In genomic region chr15:93953548-93953947, GRCm38 (mm10) we compare ENCODE assay signal across 27 mouse cellular contexts.
DNase-seq lines count a peak whose midpoint lies in the region; ATAC-seq and TF ChIP-seq lines count a peak whose summit lies in the region.
"Had no signal": no experiment of that assay in that cellular context is flagged by ENCODE, and none has a peak within 500 bp of the region (broad histone marks: within the 10 kb centered on the region; RNA-seq: fewer than 3 reads in every experiment).

No protein-coding gene starts in this region.

- TF ChIP-seq POLR2A in MEL (IDR thresholded peaks at IDR 0.05; ENCODE audit: control insufficient read depth in 1 of 2, insufficient read depth in 1 of 2, low read depth in 1 of 2, low read length in 2 of 2, poor library complexity in 1 of 2): no peak

- H3K4me2 ChIP-seq in intestine, postnatal 0 days (replicated peaks; ENCODE audit: low read depth): no peak overlapping the region
- no peak overlapping the region for H3K4me2 ChIP-seq in liver, embryonic 12.5 days
- H3K4me2 ChIP-seq: embryonic facial prominence, embryonic 13.5 days; embryonic facial prominence, embryonic 15.5 days; forebrain, embryonic 12.5 days had no signal

- H3K79me2 ChIP-seq in MEL (ENCODE audit: control insufficient read depth, insufficient read depth, low read length, poor library complexity): no peaks in the 10 kb centered on the region

- TF ChIP-seq RAD21 in MEL (IDR thresholded peaks at IDR 0.05; ENCODE audit: low read depth, low read length): no peak

- 84% methylated on average over 1 of the region's 1 CpGs for WGBS in intestine, postnatal 0 days
- 41% methylated on average over 1 of the region's 1 CpGs for WGBS in liver, embryonic 12.5 days (ENCODE audit: insufficient replicate concordance)

- no peak overlapping the region for H3K9ac ChIP-seq in MEL (ENCODE audit: control insufficient read depth, low read depth, low read length, poor library complexity, severe bottlenecking)
- H3K9ac ChIP-seq in intestine, postnatal 0 days (ENCODE audit: low read depth, low read length): no peak overlapping the region
- no peak overlapping the region for H3K9ac ChIP-seq in liver, embryonic 12.5 days
- H3K9ac ChIP-seq: embryonic facial prominence, embryonic 13.5 days; embryonic facial prominence, embryonic 15.5 days; forebrain, embryonic 12.5 days had no signal

- H3K27me3 ChIP-seq in MEL (ENCODE audit: control insufficient read depth in 1 of 2, insufficient read depth in 2 of 2, low read length in 2 of 2): no peaks in the 10 kb centered on the region
- H3K27me3 ChIP-seq in intestine, postnatal 0 days (replicated peaks; ENCODE audit: control insufficient read depth, insufficient read depth, low read length): no peaks in the 10 kb centered on the region
- H3K27me3 ChIP-seq in liver, embryonic 12.5 days (replicated peaks): no peaks in the 10 kb centered on the region
- H3K27me3 ChIP-seq: CH12.LX; embryonic facial prominence, embryonic 13.5 days; embryonic facial prominence, embryonic 15.5 days; forebrain, embryonic 12.5 days had no signal

- H3K27ac ChIP-seq in MEL (ENCODE audit: control insufficient read depth, low read depth, low read length): no peak overlapping the region
- no peak overlapping the region for H3K27ac ChIP-seq in intestine, postnatal 0 days (ENCODE audit: low read depth, low read length)
- no peak overlapping the region for H3K27ac ChIP-seq in liver, embryonic 12.5 days
- H3K27ac ChIP-seq: embryonic facial prominence, embryonic 13.5 days; embryonic facial prominence, embryonic 15.5 days; forebrain, embryonic 10.5 days; forebrain, embryonic 12.5 days had no signal

- DNase-seq in MEL (ENCODE audit: low read depth, low spot score): peak; percentile 2
- no peak for DNase-seq in embryo, embryonic 11 days
- no peak for DNase-seq in heart, postnatal 10 days
- DNase-seq: adrenal gland, adult 2 months; adrenal gland, postnatal 10 days; adrenal gland, postnatal 25 days; B cell, adult 2 months; cerebellum, adult 11 months; cerebellum, adult 18-20 months; cerebellum, adult 8-10 months; cerebellum, adult 9-11 months; cerebellum, postnatal 14 days; cerebellum, postnatal 36 days had no signal

- H3K4me3 ChIP-seq in MEL (ENCODE audit: control insufficient read depth in 1 of 2, insufficient read depth in 1 of 2, low read depth in 2 of 2, low read length in 2 of 2): no peak overlapping the region
- no peak overlapping the region for H3K4me3 ChIP-seq in intestine, postnatal 0 days (ENCODE audit: low read depth, low read length)
- no peak overlapping the region for H3K4me3 ChIP-seq in liver, embryonic 12.5 days
- H3K4me3 ChIP-seq: embryonic facial prominence, embryonic 13.5 days; embryonic facial prominence, embryonic 15.5 days; erythroblast, embryonic 14.5 days; forebrain, embryonic 10.5 days; forebrain, embryonic 12.5 days had no signal

- H3K36me3 ChIP-seq in MEL (ENCODE audit: control insufficient read depth in 1 of 2, insufficient read depth in 2 of 2, low read length in 2 of 2): no peaks in the 10 kb centered on the region
- no peaks in the 10 kb centered on the region for H3K36me3 ChIP-seq in intestine, postnatal 0 days (ENCODE audit: control insufficient read depth, insufficient read depth)
- no peaks in the 10 kb centered on the region for H3K36me3 ChIP-seq in liver, embryonic 12.5 days
- H3K36me3 ChIP-seq: embryonic facial prominence, embryonic 13.5 days; embryonic facial prominence, embryonic 15.5 days; forebrain, embryonic 10.5 days; forebrain, embryonic 12.5 days; G1E had no signal

- no peaks in the 10 kb centered on the region for H3K4me1 ChIP-seq in MEL (ENCODE audit: control insufficient read depth in 1 of 2, insufficient read depth in 2 of 2, low read length in 2 of 2)
- no peaks in the 10 kb centered on the region for H3K4me1 ChIP-seq in intestine, postnatal 0 days (replicated peaks; ENCODE audit: control insufficient read depth, insufficient read depth, low read length)
- H3K4me1 ChIP-seq in liver, embryonic 12.5 days: no peaks in the 10 kb centered on the region
- H3K4me1 ChIP-seq: embryonic facial prominence, embryonic 13.5 days; embryonic facial prominence, embryonic 15.5 days; forebrain, embryonic 10.5 days; forebrain, embryonic 12.5 days had no signal

- TF ChIP-seq CTCF in MEL (IDR thresholded peaks at IDR 0.05 in 2 of 3, conservative IDR thresholded peaks at IDR 0.05 in 1 of 3; ENCODE audit: control insufficient read depth in 1 of 3, insufficient read depth in 1 of 3, low read depth in 2 of 3, low read length in 3 of 3, poor library complexity in 1 of 3, severe bottlenecking in 1 of 3): no peak
- no peak for TF ChIP-seq CTCF in intestine, postnatal 0 days (IDR thresholded peaks at IDR 0.05; ENCODE audit: low read depth)

- intact Hi-C loops in heart, postnatal 10 days (cut with DNase I): no loop called here

- no peaks in the 10 kb centered on the region for H3K9me3 ChIP-seq in MEL (replicated peaks; ENCODE audit: insufficient read depth, low read length)
- no peaks in the 10 kb centered on the region for H3K9me3 ChIP-seq in intestine, postnatal 0 days (ENCODE audit: control insufficient read depth)
- H3K9me3 ChIP-seq in liver, embryonic 12.5 days (replicated peaks): peaks cover 4% of the 10 kb centered on the region; the same call in 1 of the 2 replicates
- H3K9me3 ChIP-seq: embryonic facial prominence, embryonic 13.5 days; embryonic facial prominence, embryonic 15.5 days; forebrain, embryonic 12.5 days had no signal

- TF ChIP-seq EP300 in MEL (IDR thresholded peaks at IDR 0.05; ENCODE audit: low read depth in 1 of 2, low read length in 2 of 2): no peak

- peak; percentile 78 for ATAC-seq in granulocyte monocyte progenitor cell, adult 5-6 weeks (replicated peaks; ENCODE audit: poor library complexity, severe bottlenecking)
- peak; percentile 35; the same call in 1 of the 2 replicates for ATAC-seq in megakaryocyte, adult 5-6 weeks (ENCODE audit: poor library complexity, severe bottlenecking)
- ATAC-seq in intestine, postnatal 0 days: no peak
- ATAC-seq in liver, embryonic 12.5 days: no peak
- ATAC-seq: CD4-positive, CD25-positive, alpha-beta regulatory T cell, adult 4 months; forebrain, embryonic 14.5 days; forebrain, embryonic 16.5 days had no signal

TF ChIP-seq in MEL, 35 proteins besides CTCF, POLR2A, EP300 and RAD21:
- TF ChIP-seq MXI1 (IDR thresholded peaks at IDR 0.05; ENCODE audit: low read depth, low read length) (no peak), POLR2AphosphoS5 (IDR thresholded peaks at IDR 0.05; ENCODE audit: borderline replicate concordance, low read depth, low read length) (no peak)
TF ChIP-seq in MEL: peak in this region for 0.

Comparison
In these comparisons a context has a peak if more than half of its experiments do, and no peak if none do; other contexts are left out.
1. ATAC-seq: peak in granulocyte monocyte progenitor cell, adult 5-6 weeks (single experiment) and megakaryocyte, adult 5-6 weeks (single experiment); none in intestine, postnatal 0 days (single experiment) and liver, embryonic 12.5 days (single experiment).